Mouse (Mus musculus) spleen, postnatal 36 days (tissue): ENCODE data around the gene Aspscr1.

Experiments
- DNase-seq, 2 experiments: peaks; one replicate each; pipeline ENCODE4 v3.0.0; 2022; ENCODE audit warnings: low spot score in 2 of 2, mixed read lengths in 1 of 2

Aspscr1 gene

GRCm38 (mm10) chr11:120731858-120732680, 59.3 kb downstream of the Aspscr1 start, which contains the start of gene Cbr2:
Gene Cbr2, minus strand, starts transcription at chr11:120732114.
- no peak for DNase-seq

- no peak for DNase-seq
These were observed 60.7 kb downstream of the Aspscr1 start for GRCm38 (mm10) chr11:120733521-120733920.

DNA sequence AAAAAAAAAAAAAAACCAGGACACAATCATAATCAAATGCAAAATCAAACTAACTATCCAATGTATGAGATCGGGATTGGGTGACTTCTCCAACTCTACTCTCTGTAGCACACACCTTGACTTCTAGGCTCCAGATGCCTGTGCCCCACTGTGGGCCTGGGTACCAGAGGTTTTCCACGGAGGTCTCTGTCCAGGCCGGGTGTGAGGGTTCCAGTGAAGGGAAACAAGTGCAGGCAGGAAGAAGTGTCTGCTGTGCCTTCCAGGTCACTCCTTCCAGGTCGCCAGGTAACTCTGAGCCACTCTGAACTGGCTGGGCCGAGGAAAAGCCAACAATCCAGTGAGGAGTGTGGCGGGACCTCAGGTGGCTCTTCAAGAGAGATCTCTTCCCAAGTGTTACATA, 63.7 kb downstream of the Aspscr1 start:
- no peak for DNase-seq

- DNase-seq = no peak
These were observed 68.2 kb downstream of the Aspscr1 start for GRCm38 (mm10) chr11:120740981-120741380.

- no peak for DNase-seq
These were observed 71.4 kb downstream of the Aspscr1 start for GRCm38 (mm10) chr11:120744121-120744701.

DNA sequence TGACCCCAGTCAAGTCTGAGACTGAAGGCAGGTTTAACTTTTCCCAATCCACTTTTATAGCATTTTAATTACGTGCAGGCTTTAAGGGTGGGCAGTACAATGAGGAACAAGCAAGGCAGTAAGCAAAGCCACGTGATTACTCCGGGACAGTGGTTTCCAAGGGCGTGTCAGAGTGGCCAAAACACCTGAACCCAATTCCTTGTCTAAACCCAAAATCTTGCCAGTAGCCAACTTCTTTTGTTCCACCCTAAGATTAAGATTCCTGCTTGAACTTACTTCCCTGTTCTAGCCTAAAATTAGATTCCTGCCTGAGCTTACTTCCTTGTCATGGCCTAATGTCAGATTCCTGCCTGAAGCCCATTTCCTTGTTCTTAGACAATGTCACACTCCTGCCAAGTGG, 75.2 kb downstream of the Aspscr1 start:
- no peak for DNase-seq

GRCm38 (mm10) chr11:120749430-120749829, 76.7 kb downstream of the Aspscr1 start:
- peak; percentile 27 to 34 for DNase-seq

DNA sequence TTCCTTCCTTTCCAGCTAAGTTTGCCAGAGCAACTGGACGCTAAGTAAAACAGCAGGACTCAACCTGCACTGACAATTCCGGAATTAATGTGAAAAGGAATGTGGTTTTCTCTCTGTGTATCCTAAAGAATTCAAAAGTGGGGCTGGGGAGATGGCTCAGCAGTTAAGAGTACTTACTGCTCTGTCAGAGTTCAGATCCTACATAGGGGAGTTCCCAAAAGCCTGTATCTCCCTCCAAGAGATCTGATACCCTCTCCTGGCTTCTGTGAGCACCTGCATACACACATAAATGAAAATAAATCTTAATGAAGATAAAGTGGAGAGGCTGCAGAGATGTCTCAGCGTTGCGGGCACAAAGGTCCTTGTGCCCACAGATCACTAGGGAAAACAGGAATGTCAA, 78.8 kb downstream of the Aspscr1 start:
- DNase-seq = no peak
